In the genomic region with DNA sequence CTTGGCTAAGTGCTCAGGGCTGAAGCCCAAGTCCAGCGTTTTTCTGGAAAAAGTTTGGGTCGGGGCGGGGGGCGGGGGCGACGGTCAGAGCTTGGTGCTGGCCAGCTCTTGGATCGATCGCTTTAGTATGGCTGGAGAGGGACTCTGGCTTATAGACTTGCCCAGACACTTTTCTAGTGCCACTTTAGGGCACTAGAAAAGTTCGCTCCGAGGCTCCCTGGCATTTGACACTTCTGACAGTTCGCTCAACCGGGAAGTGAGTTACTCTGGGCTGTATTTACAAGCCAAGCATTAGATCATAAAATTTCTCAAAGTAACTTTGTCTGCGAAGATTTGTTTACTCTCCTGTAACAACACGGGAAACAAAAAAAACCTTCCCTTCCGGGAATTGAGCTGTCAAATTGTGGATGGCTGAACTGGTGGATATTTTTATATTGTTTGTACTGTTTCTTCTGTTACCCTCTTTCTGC, we compare ENCODE assay signal across 8 mouse cellular contexts. TPM values are rescaled to one million over a fixed set of nuclear protein-coding genes. Genes with fewer than 3 reads are reported as not detected.
DNase-seq lines count a peak whose midpoint lies in the region; ATAC-seq and TF ChIP-seq lines count a peak whose summit lies in the region.

No protein-coding gene starts in this region.

- no peak overlapping the region for H3K27ac ChIP-seq in cerebellum, adult 2 months (ENCODE audit: insufficient read depth, low read length)
- no peak overlapping the region for H3K27ac ChIP-seq in forebrain, embryonic 14.5 days (ENCODE audit: low read depth, low read length)
- no peak overlapping the region; the same call in 1 of the 2 replicates for H3K27ac ChIP-seq in intestine, embryonic 16.5 days (ENCODE audit: low read length)
- H3K27ac ChIP-seq in lung, postnatal 0 days (ENCODE audit: low read length) = peak overlapping the region; percentile 88

- H3K27me3 ChIP-seq in cerebellum, adult 2 months (ENCODE audit: control insufficient read depth, insufficient read depth, low read length) = no peaks in the 10 kb centered on the region; the same call in 1 of the 2 replicates
- H3K27me3 ChIP-seq in forebrain, embryonic 14.5 days (replicated peaks; ENCODE audit: control insufficient read depth, insufficient read depth, low read length) = no peaks in the 10 kb centered on the region
- H3K27me3 ChIP-seq in intestine, embryonic 16.5 days (replicated peaks; ENCODE audit: control insufficient read depth, insufficient read depth, low read length) = no peaks in the 10 kb centered on the region
- no peaks in the 10 kb centered on the region for H3K27me3 ChIP-seq in lung, postnatal 0 days (replicated peaks; ENCODE audit: insufficient read depth, low read length)

- H3K4me2 ChIP-seq in forebrain, embryonic 14.5 days (ENCODE audit: low read length) = peak overlapping the region; percentile 71
- peak overlapping the region; percentile 97 for H3K4me2 ChIP-seq in intestine, embryonic 16.5 days (ENCODE audit: low read depth, low read length)
- H3K4me2 ChIP-seq in lung, postnatal 0 days (replicated peaks; ENCODE audit: low read depth, low read length) = peak overlapping the region; percentile 76

- peak; percentile 96 for TF ChIP-seq EP300 in lung, postnatal 0 days (IDR thresholded peaks at IDR 0.05)

- no peak for TF ChIP-seq POLR2A in cerebellum, adult 2 months (IDR thresholded peaks at IDR 0.05; ENCODE audit: borderline replicate concordance, insufficient read depth, low read length)

- TF ChIP-seq CTCF in cerebellum, adult 2 months (IDR thresholded peaks at IDR 0.05; ENCODE audit: borderline replicate concordance, insufficient read depth, low read depth, low read length) = no peak
- no peak for TF ChIP-seq CTCF in lung, postnatal 0 days (IDR thresholded peaks at IDR 0.05)

- peak; percentile 49 for ATAC-seq in forebrain, embryonic 14.5 days
- ATAC-seq in intestine, embryonic 16.5 days = peak; percentile 61
- ATAC-seq in lung, postnatal 0 days = peak; percentile 78

- H3K4me3 ChIP-seq in cerebellum, adult 2 months (replicated peaks; ENCODE audit: insufficient read depth, low read depth, low read length) = peak overlapping the region; percentile 46
- H3K4me3 ChIP-seq in forebrain, embryonic 14.5 days (ENCODE audit: low read depth, low read length) = peak overlapping the region; percentile 34
- H3K4me3 ChIP-seq in intestine, embryonic 16.5 days (ENCODE audit: low read length) = peak overlapping the region; percentile 59
- H3K4me3 ChIP-seq in lung, postnatal 0 days (ENCODE audit: low read depth, low read length) = peak overlapping the region; percentile 63

- intact Hi-C loops in left cerebral cortex, postnatal 25 days (cut with DNase I) = no loop called here

- WGBS in cerebellum, adult 2 months = 5% methylated on average over 15 of the region's 15 CpGs
- WGBS in forebrain, embryonic 14.5 days = 21% methylated on average over 15 of the region's 15 CpGs
- WGBS in intestine, embryonic 16.5 days = 5% methylated on average over 15 of the region's 15 CpGs
- 3% methylated on average over 15 of the region's 15 CpGs for WGBS in lung, postnatal 0 days

- DNase-seq in cerebellum, adult 2 months = no peak
- no peak for DNase-seq in cerebellum, adult 8-10 months
- no peak for DNase-seq in forebrain, embryonic 14.5 days (ENCODE audit: low spot score)
- peak; percentile 76 for DNase-seq in lung, postnatal 0 days (ENCODE audit: low spot score)
- DNase-seq in B cell, adult 2 months = no peak
- DNase-seq in right cerebral cortex, postnatal 4 days = no peak
- DNase-seq in left cerebral cortex, postnatal 25 days (ENCODE audit: low spot score in 2 of 2) = no peak

- H3K9me3 ChIP-seq in forebrain, embryonic 14.5 days (replicated peaks; ENCODE audit: control insufficient read depth, low read length) = no peaks in the 10 kb centered on the region
- H3K9me3 ChIP-seq in intestine, embryonic 16.5 days (ENCODE audit: control insufficient read depth, low read length) = no peaks in the 10 kb centered on the region
- no peaks in the 10 kb centered on the region for H3K9me3 ChIP-seq in lung, postnatal 0 days (ENCODE audit: low read length)

- no peaks in the 10 kb centered on the region; the same call in 1 of the 2 replicates for H3K4me1 ChIP-seq in cerebellum, adult 2 months (ENCODE audit: control insufficient read depth, insufficient read depth, low read length)
- H3K4me1 ChIP-seq in forebrain, embryonic 14.5 days (ENCODE audit: control insufficient read depth, insufficient read depth, low read length) = peaks cover 8% of the 10 kb centered on the region; the same call in 1 of the 2 replicates
- H3K4me1 ChIP-seq in intestine, embryonic 16.5 days (ENCODE audit: control insufficient read depth, insufficient read depth, low read length) = peaks cover 4% of the 10 kb centered on the region
- no peaks in the 10 kb centered on the region for H3K4me1 ChIP-seq in lung, postnatal 0 days (ENCODE audit: insufficient read depth, low read depth, low read length)

- H3K9ac ChIP-seq in forebrain, embryonic 14.5 days (ENCODE audit: low read length) = peak overlapping the region; percentile 50
- H3K9ac ChIP-seq in intestine, embryonic 16.5 days (ENCODE audit: low read depth, low read length) = peak overlapping the region; percentile 67
- H3K9ac ChIP-seq in lung, postnatal 0 days (replicated peaks; ENCODE audit: low read depth) = peak overlapping the region; percentile 55

- no peaks in the 10 kb centered on the region for H3K36me3 ChIP-seq in forebrain, embryonic 14.5 days (ENCODE audit: control insufficient read depth, insufficient read depth, low read length)
- H3K36me3 ChIP-seq in intestine, embryonic 16.5 days (ENCODE audit: control insufficient read depth, insufficient read depth, low read length) = no peaks in the 10 kb centered on the region
- no peaks in the 10 kb centered on the region for H3K36me3 ChIP-seq in lung, postnatal 0 days (ENCODE audit: insufficient read depth, low read length)

RNA-seq across cellular contexts. Expression of a gene that starts 0.4 kb away (rescaled TPM):
- polyA plus RNA-seq in cerebellum, adult 2 months (2012; rRNA removed) = 1.5 and 1.8 TPM in 2 replicates
- 0.28 and 0.33 TPM in 2 replicates for polyA plus RNA-seq in forebrain, embryonic 14.5 days (2014; fragmentation: Nextera tagmentation; extraction: Ambion mirVana)
- polyA plus RNA-seq in intestine, embryonic 16.5 days (2015; fragmentation: Nextera tagmentation; extraction: Ambion mirVana) = 5.8 and 6.4 TPM in 2 replicates
- 56.1 and 57.9 TPM in 2 replicates for polyA plus RNA-seq in lung, postnatal 0 days (2015; fragmentation: Nextera tagmentation; extraction: Ambion mirVana)
- total RNA-seq in left cerebral cortex, postnatal 25 days (2021) = 1 to 10 TPM; 1.3 to 1.4 TPM

RNA-seq across cellular contexts. Expression of a gene that starts 35.5 kb away (rescaled TPM):
- polyA plus RNA-seq in cerebellum, adult 2 months (2012; rRNA removed) = 22.0 and 28.4 TPM in 2 replicates
- 9.9 and 13.9 TPM in 2 replicates for polyA plus RNA-seq in forebrain, embryonic 14.5 days (2014; fragmentation: Nextera tagmentation; extraction: Ambion mirVana)
- 1,466 and 1,574 TPM in 2 replicates for polyA plus RNA-seq in intestine, embryonic 16.5 days (2015; fragmentation: Nextera tagmentation; extraction: Ambion mirVana)
- 265 and 293 TPM in 2 replicates for polyA plus RNA-seq in lung, postnatal 0 days (2015; fragmentation: Nextera tagmentation; extraction: Ambion mirVana)
- 10 to 100 TPM; 14.2 to 15.5 TPM for total RNA-seq in left cerebral cortex, postnatal 25 days (2021)
